Mouse (Mus musculus) CH12.LX (cell line): ENCODE results near the gene Uvrag. TPM values are rescaled to one million over a fixed set of nuclear protein-coding genes. Genes with fewer than 3 reads are reported as not detected.

Source experiments
- DNase-seq: peaks from one replicate; pipeline ENCODE4 v3.0.0-alpha.2; 2013; ENCODE audit errors: extremely low read depth
- H3K27ac ChIP-seq: 2 replicates; pipeline ENCODE4 v1.5.1; 2012; ENCODE audit warnings: low read depth, mild to moderate bottlenecking, control low read depth, moderate library complexity; ENCODE audit not compliant: insufficient read depth
- H3K27me3 ChIP-seq: replicated peaks from 2 replicates; pipeline ENCODE3; 2012; ENCODE audit warnings: inconsistent platforms
- H3K36me3 ChIP-seq, 2 experiments: replicated peaks in 1 of 2; 2 replicates each; pipeline versions ENCODE3 to v1.6.1; 2012; ENCODE audit warnings: inconsistent platforms in 1 of 2, low read length in 1 of 2, mild to moderate bottlenecking in 1 of 2, mixed read lengths in 1 of 2, moderate library complexity in 1 of 2; ENCODE audit not compliant: control insufficient read depth in 1 of 2, insufficient read depth in 1 of 2
- H3K4me1 ChIP-seq, 2 experiments: 2 replicates each; pipeline ENCODE4 v1.6.1; 2012; ENCODE audit warnings: inconsistent platforms in 1 of 2, moderate library complexity in 1 of 2; ENCODE audit not compliant: insufficient read depth in 2 of 2, control insufficient read depth in 1 of 2
- H3K4me2 ChIP-seq: 2 replicates; pipeline ENCODE4 v1.6.1; 2012; ENCODE audit warnings: low read depth, mild to moderate bottlenecking, control low read depth; ENCODE audit not compliant: poor library complexity, insufficient read depth, severe bottlenecking
- H3K4me3 ChIP-seq, 3 experiments: fragments of 150-350 bp in 1 of 3; sonication (generic) in 1 of 3; replicated peaks in 1 of 3; 2 replicates each; pipeline versions ENCODE3 to v1.5.1; 2011 to 2012; ENCODE audit warnings: low read depth in 2 of 3, low read length in 2 of 3, mild to moderate bottlenecking in 2 of 3, moderate library complexity in 2 of 3, control low read depth in 1 of 3, improper control_type of control experiment in 1 of 3, inconsistent platforms in 1 of 3, mixed read lengths in 1 of 3; ENCODE audit not compliant: poor library complexity in 1 of 3
- H3K79me2 ChIP-seq: replicated peaks from 2 replicates; pipeline ENCODE4 v1.6.1; 2012; ENCODE audit warnings: mild to moderate bottlenecking, moderate library complexity; ENCODE audit not compliant: control insufficient read depth, poor library complexity, insufficient read depth, severe bottlenecking; ENCODE audit errors: extremely low read depth
- H3K9ac ChIP-seq: 2 replicates; pipeline ENCODE4 v1.6.1; 2012; ENCODE audit warnings: low read depth, mild to moderate bottlenecking, control low read depth, moderate library complexity; ENCODE audit not compliant: insufficient read depth
- H3K9me3 ChIP-seq: replicated peaks from 2 replicates; pipeline ENCODE3; 2012; ENCODE audit warnings: low read length, inconsistent platforms, mixed read lengths
- BHLHE40 ChIP-seq: IDR thresholded peaks from 2 replicates; pipeline ENCODE4 v1.6.1; 2011; ENCODE audit warnings: mild to moderate bottlenecking, low read depth, low read length, improper control_type of control experiment
- CHD1 ChIP-seq: IDR thresholded peaks from 2 replicates; pipeline ENCODE4 v1.6.1; 2012; ENCODE audit warnings: low read depth, low read length, improper control_type of control experiment, inconsistent platforms
- CHD2 ChIP-seq: IDR thresholded peaks from 2 replicates; pipeline ENCODE4 v1.6.1; 2011; ENCODE audit warnings: low read length, improper control_type of control experiment
- CTCF ChIP-seq, 2 experiments: IDR thresholded peaks in 1 of 2; conservative IDR thresholded peaks in 1 of 2; 2 replicates each; pipeline ENCODE4 v1.5.1; 2011 to 2012; ENCODE audit warnings: low read depth in 2 of 2, low read length in 2 of 2, improper control_type of control experiment in 1 of 2, inconsistent platforms in 1 of 2, mild to moderate bottlenecking in 1 of 2, moderate library complexity in 1 of 2
- E2F4 ChIP-seq: IDR thresholded peaks from 2 replicates; pipeline ENCODE4 v1.6.1; 2011; ENCODE audit warnings: low read depth, low read length, improper control_type of control experiment; ENCODE audit not compliant: insufficient replicate concordance
- ELF1 ChIP-seq: IDR thresholded peaks from 2 replicates; pipeline ENCODE4 v1.6.1; 2014; ENCODE audit warnings: low read depth, mild to moderate bottlenecking, inconsistent platforms, low read length, improper control_type of control experiment
- EP300 ChIP-seq: IDR thresholded peaks from 2 replicates; pipeline ENCODE4 v1.6.1; 2011; ENCODE audit warnings: low read length, improper control_type of control experiment
- ETS1 ChIP-seq: conservative IDR thresholded peaks from 2 replicates; pipeline ENCODE4 v1.6.1; 2012; ENCODE audit warnings: low read depth, mild to moderate bottlenecking, inconsistent platforms, low read length, improper control_type of control experiment, moderate library complexity
- GABPA ChIP-seq: IDR thresholded peaks from 2 replicates; pipeline ENCODE4 v1.6.1; 2012; ENCODE audit warnings: low read depth, low read length, improper control_type of control experiment, inconsistent platforms; ENCODE audit not compliant: insufficient replicate concordance
- HCFC1 ChIP-seq: IDR thresholded peaks from 2 replicates; pipeline ENCODE4 v1.6.1; 2012; ENCODE audit warnings: low read depth, mild to moderate bottlenecking, inconsistent platforms, low read length, improper control_type of control experiment
- IRF4 ChIP-seq: IDR thresholded peaks from 2 replicates; pipeline ENCODE4 v1.6.1; 2014; ENCODE audit warnings: low read depth, mild to moderate bottlenecking, inconsistent platforms, low read length, improper control_type of control experiment
- JUN ChIP-seq: IDR thresholded peaks from 2 replicates; pipeline ENCODE4 v1.6.1; 2011; ENCODE audit warnings: low read depth, mild to moderate bottlenecking, low read length, improper control_type of control experiment, moderate library complexity; ENCODE audit not compliant: insufficient read depth
- JUND ChIP-seq: conservative IDR thresholded peaks from 2 replicates; pipeline ENCODE4 v1.6.1; 2011; ENCODE audit warnings: low read depth, low read length, improper control_type of control experiment
- KAT2A ChIP-seq: IDR thresholded peaks from 2 replicates; pipeline ENCODE4 v1.6.1; 2012; ENCODE audit warnings: low read length, improper control_type of control experiment, inconsistent platforms; ENCODE audit not compliant: insufficient replicate concordance
- MAFK ChIP-seq: IDR thresholded peaks from 2 replicates; pipeline ENCODE4 v1.6.1; 2011; ENCODE audit warnings: low read length, improper control_type of control experiment; ENCODE audit not compliant: insufficient replicate concordance
- MAX ChIP-seq: IDR thresholded peaks from 2 replicates; pipeline ENCODE4 v1.6.1; 2011; ENCODE audit warnings: low read length, improper control_type of control experiment
- MAZ ChIP-seq: IDR thresholded peaks from 2 replicates; pipeline ENCODE4 v1.6.1; 2012; ENCODE audit warnings: low read depth, mild to moderate bottlenecking, inconsistent platforms, low read length, improper control_type of control experiment, moderate library complexity
- MEF2A ChIP-seq: IDR thresholded peaks from 2 replicates; pipeline ENCODE4 v1.6.1; 2014; ENCODE audit warnings: low read depth, mild to moderate bottlenecking, inconsistent platforms, low read length, improper control_type of control experiment, borderline replicate concordance
- MXI1 ChIP-seq: IDR thresholded peaks from 2 replicates; pipeline ENCODE4 v1.6.1; 2011; ENCODE audit warnings: mild to moderate bottlenecking, low read depth, low read length, improper control_type of control experiment
- MYC ChIP-seq: IDR thresholded peaks from 2 replicates; pipeline ENCODE4 v1.6.1; 2011; ENCODE audit warnings: low read depth, mild to moderate bottlenecking, improper control_type of control experiment, low read length
- NELFE ChIP-seq: IDR thresholded peaks from 2 replicates; pipeline ENCODE4 v1.6.1; 2011; ENCODE audit warnings: low read depth, low read length, improper control_type of control experiment
- NRF1 ChIP-seq: IDR thresholded peaks from 2 replicates; pipeline ENCODE4 v1.6.1; 2014; ENCODE audit warnings: low read depth, mild to moderate bottlenecking, inconsistent platforms, low read length, improper control_type of control experiment, moderate library complexity
- PAX5 ChIP-seq: IDR thresholded peaks from 2 replicates; pipeline ENCODE4 v1.6.1; 2012; ENCODE audit warnings: low read length, inconsistent platforms, mixed read lengths
- POLR2A ChIP-seq: IDR thresholded peaks from 2 replicates; pipeline ENCODE4 v1.6.1; 2011; ENCODE audit warnings: low read depth, mild to moderate bottlenecking, improper control_type of control experiment, low read length
- POLR2AphosphoS2 ChIP-seq: IDR thresholded peaks from 2 replicates; pipeline ENCODE4 v1.6.1; 2011; ENCODE audit warnings: low read depth, low read length, improper control_type of control experiment
- RAD21 ChIP-seq: IDR thresholded peaks from 2 replicates; pipeline ENCODE4 v1.6.1; 2011; ENCODE audit warnings: low read depth, mild to moderate bottlenecking, low read length, improper control_type of control experiment, moderate library complexity
- RCOR1 ChIP-seq: conservative IDR thresholded peaks from 2 replicates; pipeline ENCODE4 v1.6.1; 2012; ENCODE audit warnings: low read depth, mild to moderate bottlenecking, inconsistent platforms, low read length, improper control_type of control experiment
- SIN3A ChIP-seq: IDR thresholded peaks from 2 replicates; pipeline ENCODE4 v1.6.1; 2012; ENCODE audit warnings: low read length, improper control_type of control experiment, inconsistent platforms
- SMC3 ChIP-seq: IDR thresholded peaks from 2 replicates; pipeline ENCODE4 v1.6.1; 2011; ENCODE audit warnings: low read depth, low read length, improper control_type of control experiment
- TBP ChIP-seq: conservative IDR thresholded peaks from 2 replicates; pipeline ENCODE4 v1.6.1; 2011; ENCODE audit warnings: low read depth, low read length, improper control_type of control experiment
- TCF12 ChIP-seq: IDR thresholded peaks from 2 replicates; pipeline ENCODE4 v1.6.1; 2014; ENCODE audit warnings: low read depth, mild to moderate bottlenecking, inconsistent platforms, low read length, improper control_type of control experiment
- UBTF ChIP-seq: IDR thresholded peaks from 2 replicates; pipeline ENCODE4 v1.6.1; 2012; ENCODE audit warnings: low read depth, mild to moderate bottlenecking, inconsistent platforms, low read length, improper control_type of control experiment, moderate library complexity
- USF1 ChIP-seq: IDR thresholded peaks from 2 replicates; pipeline ENCODE4 v1.6.1; 2014; ENCODE audit warnings: low read depth, mild to moderate bottlenecking, inconsistent platforms, low read length, improper control_type of control experiment
- USF2 ChIP-seq: conservative IDR thresholded peaks from 2 replicates; pipeline ENCODE4 v1.6.1; 2011; ENCODE audit warnings: low read depth, low read length, improper control_type of control experiment
- ZC3H11A ChIP-seq: IDR thresholded peaks from 2 replicates; pipeline ENCODE4 v1.6.1; 2012; ENCODE audit warnings: low read depth, mild to moderate bottlenecking, inconsistent platforms, low read length, improper control_type of control experiment
- ZKSCAN1 ChIP-seq: IDR thresholded peaks from 2 replicates; pipeline ENCODE4 v1.6.1; 2012; ENCODE audit warnings: low read depth, inconsistent platforms, low read length, improper control_type of control experiment, borderline replicate concordance
- ZMIZ1 ChIP-seq: IDR thresholded peaks from 2 replicates; pipeline ENCODE4 v1.6.1; 2012; ENCODE audit warnings: low read depth, mild to moderate bottlenecking, inconsistent platforms, low read length, improper control_type of control experiment
- ZNF384 ChIP-seq: IDR thresholded peaks from 2 replicates; pipeline ENCODE4 v1.6.1; 2012; ENCODE audit warnings: low read depth, low read length, improper control_type of control experiment, inconsistent platforms
- dilution Hi-C: fragments of 300-500 bp; cut with MboI; formaldehyde crosslinking; loops from 2 replicates; pipeline ENCODE4 v1.14.3; 2020; ENCODE audit warnings: low sequenced_read_pairs; ENCODE audit not compliant: extremely low pct_unique_long_range_greater_than_20kb, extremely low pct_ligation_motif_present
- in situ Hi-C: fragments of 300-500 bp; cut with MboI; formaldehyde crosslinking; loops from 3 replicates; pipeline ENCODE4 v1.14.3; 2019; ENCODE audit warnings: low sequenced_read_pairs, low pct_ligation_motif_present, low pct_unique_long_range_greater_than_20kb, mixed read lengths
- polyA plus RNA-seq: library from polyadenylated mRNA; unstranded; fragments of >175 nt; gene quantifications from 2 replicates; pipeline ENCODE4 v1.2.1, GENCODE M21; 2012; ENCODE audit warnings: low read depth; ENCODE audit not compliant: insufficient read length
- total RNA-seq, 2 experiments: library from RNA; depleted of rRNA; stranded (reverse); fragments of 300-350 nt in 1 of 2; fragments of >200 nt in 1 of 2; gene quantifications; 2 replicates each; pipeline ENCODE4 v1.2.3; 2012 to 2014

The Uvrag gene
- total and polyA plus RNA-seq, 3 experiments: 20.6 to 47.4 (median 37.5) TPM

DNA sequence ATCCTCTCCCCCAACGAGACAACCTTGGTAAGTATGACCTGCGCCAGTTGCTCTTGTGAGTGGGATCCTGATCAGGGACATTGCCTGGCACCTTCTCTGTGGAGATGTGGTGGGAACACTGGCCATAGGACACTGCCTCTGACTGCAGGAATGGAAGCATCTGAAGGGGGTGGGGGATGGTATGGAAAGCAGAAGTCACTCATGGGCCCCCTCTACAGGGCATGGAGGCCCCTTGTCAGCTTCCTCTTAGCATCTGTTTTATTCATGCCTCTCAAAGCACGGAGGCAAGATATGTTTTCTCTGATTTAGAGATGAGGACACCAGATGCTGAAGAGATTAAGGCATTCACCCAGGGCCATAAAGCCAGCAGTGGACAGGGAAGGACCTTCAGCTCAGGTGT lies 271.9 kb downstream of the Uvrag start:
- Histone ChIP-seq H3K4me1 (peaks cover 12 to 42% of the 10 kb centered on the region in 2 experiments), H3K4me2 (peak overlapping the region; percentile 31), H3K4me3 (no peak overlapping the region)
- TF ChIP-seq ZNF384 (no peak), SIN3A (no peak), POLR2AphosphoS2 (no peak), ZC3H11A (no peak), ZKSCAN1 (no peak), JUN (no peak), BHLHE40 (0 out of 2 replicates have a peak, but pooled peaks have one; percentile 22), TBP (no peak), NRF1 (no peak), MYC (0 out of 2 replicates have a peak, but pooled peaks have one; percentile 24), ETS1 (no peak), CHD1 (no peak), KAT2A (no peak), RAD21 (peak; percentile 20), MEF2A (no peak), MXI1 (peak; percentile 30; the same call in 1 of the 2 replicates), UBTF (no peak), MAX (no peak), NELFE (no peak), JUND (0 out of 2 replicates have a peak, but pooled peaks have one; percentile 23), POLR2A (no peak), USF1 (no peak), RCOR1 (no peak), ELF1 (peak; percentile 27; the same call in 1 of the 2 replicates), EP300 (peak; percentile 33; the same call in 1 of the 2 replicates), PAX5 (no peak), GABPA (no peak), USF2 (no peak), CTCF (conservative IDR thresholded peaks at IDR 0.05 in 1 of 2, IDR thresholded peaks at IDR 0.05 in 1 of 2; ENCODE audit: low read depth in 2 of 2, low read length in 2 of 2) (peak; percentile 40 to 61; a peak in 3 of 4 replicates), CHD2 (peak; percentile 85), HCFC1 (no peak; the same call in 1 of the 2 replicates), MAZ (0 out of 2 replicates have a peak, but pooled peaks have one; percentile 19), E2F4 (no peak), SMC3 (peak; percentile 7; the same call in 1 of the 2 replicates), MAFK (no peak), TCF12 (no peak), ZMIZ1 (no peak), IRF4 (peak; percentile 19; the same call in 1 of the 2 replicates)
- TF ChIP-seq, all 38 proteins: peak for 12
- Histone ChIP-seq H3K79me2 (no peaks in the 10 kb centered on the region), H3K27me3 (peaks cover 13% of the 10 kb centered on the region), H3K9me3 (no peaks in the 10 kb centered on the region), H3K36me3 (no peaks in the 10 kb centered on the region), H3K27ac (no peak overlapping the region), H3K9ac (no peak overlapping the region)
- dilution Hi-C loops (no loop called here), in situ Hi-C loops (no loop called here)
- DNase-seq: peak; percentile 76
